Mouse (Mus musculus): ENCODE results near the gene Hcn1. TPM values are rescaled to one million over a fixed set of nuclear protein-coding genes. Genes with fewer than 3 reads are reported as not detected.

Hcn1 gene
- not detected in 2 replicates for total RNA-seq (2012; rRNA removed)
- polyA plus RNA-seq (2012; ENCODE audit: insufficient read depth in 1 of 2, insufficient read length in 2 of 2, low read depth in 1 of 2, low replicate concordance in 2 of 2, missing spikeins in 1 of 2), result not detected

DNA sequence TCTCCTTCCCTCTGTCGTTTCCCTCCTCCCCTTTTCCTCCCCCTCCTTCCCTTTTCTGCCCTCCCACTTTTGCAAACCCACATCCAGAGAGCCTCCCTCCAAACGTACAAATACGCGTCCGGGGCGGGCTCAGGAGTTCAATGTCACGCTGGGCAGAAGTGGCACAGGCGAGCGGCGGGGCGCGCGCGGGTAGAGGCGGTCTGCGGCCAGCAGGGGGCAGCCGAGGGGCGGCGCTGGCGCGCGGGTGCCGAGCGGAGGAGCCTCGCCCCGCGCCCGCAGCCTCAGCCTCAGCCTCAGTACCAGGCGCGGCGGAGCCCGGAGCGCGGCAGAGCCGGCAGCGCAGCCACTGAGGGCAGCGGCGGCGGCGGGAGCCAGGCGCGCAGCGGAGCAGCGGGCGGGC, at the start of gene Hcn1:
TSS of gene Hcn1 (plus strand) at position 140 of the 400 bp plus-strand sequence.
- no peak for DNase-seq (ENCODE audit: low read depth, low spot score)
- Histone ChIP-seq H3K4me1 (ENCODE audit: control insufficient read depth in 1 of 2, insufficient read depth in 2 of 2, low read length in 2 of 2) (no peaks in the 10 kb centered on the region), H3K36me3 (ENCODE audit: control insufficient read depth in 1 of 2, insufficient read depth in 2 of 2, low read length in 2 of 2) (no peaks in the 10 kb centered on the region), H3K79me2 (ENCODE audit: control insufficient read depth, insufficient read depth, low read length, poor library complexity) (no peaks in the 10 kb centered on the region), H3K9me3 (replicated peaks; ENCODE audit: insufficient read depth, low read length) (no peaks in the 10 kb centered on the region), H3K9ac (ENCODE audit: control insufficient read depth, low read depth, low read length, poor library complexity, severe bottlenecking) (no peak within 1 kb of the TSS), H3K27ac (ENCODE audit: control insufficient read depth, low read depth, low read length) (no peak within 1 kb of the TSS), H3K27me3 (ENCODE audit: control insufficient read depth in 1 of 2, insufficient read depth in 2 of 2, low read length in 2 of 2) (no peaks in the 10 kb centered on the region), H3K4me3 (ENCODE audit: control insufficient read depth in 1 of 2, insufficient read depth in 1 of 2, low read depth in 2 of 2, low read length in 2 of 2) (no peak within 1 kb of the TSS)
- TF ChIP-seq KAT2A (conservative IDR thresholded peaks at IDR 0.05; ENCODE audit: low read depth, low read length) (no peak), GATA1 (IDR thresholded peaks at IDR 0.05; ENCODE audit: low read depth, low read length) (no peak), MYC (IDR thresholded peaks at IDR 0.05; ENCODE audit: low read depth, low read length) (no peak)

DNA sequence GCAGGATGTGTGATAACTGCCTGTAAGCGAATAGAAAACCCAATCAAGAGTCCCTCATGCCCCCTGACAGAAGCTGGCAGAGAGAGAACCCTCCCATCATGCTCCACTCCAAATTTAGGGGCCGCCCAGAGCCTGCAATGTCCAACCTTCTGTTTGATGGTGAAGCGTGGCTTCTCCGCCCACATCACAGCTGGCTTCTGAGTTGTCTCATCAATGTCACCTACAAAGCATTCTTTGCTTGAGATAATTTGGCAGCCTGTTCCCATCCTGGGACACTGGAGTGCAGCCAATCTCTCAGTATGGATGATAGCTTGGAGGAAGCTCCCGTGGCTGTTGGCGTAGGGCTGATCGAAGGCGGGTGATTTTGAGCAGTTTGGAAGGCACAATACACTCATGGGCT, 34.9 kb upstream of the Hcn1 start:
- Histone ChIP-seq H3K27me3 (ENCODE audit: control insufficient read depth in 1 of 2, insufficient read depth in 2 of 2, low read length in 2 of 2) (no peaks in the 10 kb centered on the region), H3K9ac (ENCODE audit: control insufficient read depth, low read depth, low read length, poor library complexity, severe bottlenecking) (no peak overlapping the region), H3K4me1 (ENCODE audit: control insufficient read depth in 1 of 2, insufficient read depth in 2 of 2, low read length in 2 of 2) (no peaks in the 10 kb centered on the region), H3K79me2 (ENCODE audit: control insufficient read depth, insufficient read depth, low read length, poor library complexity) (no peaks in the 10 kb centered on the region), H3K9me3 (replicated peaks; ENCODE audit: insufficient read depth, low read length) (no peaks in the 10 kb centered on the region), H3K27ac (ENCODE audit: control insufficient read depth, low read depth, low read length) (no peak overlapping the region), H3K36me3 (ENCODE audit: control insufficient read depth in 1 of 2, insufficient read depth in 2 of 2, low read length in 2 of 2) (no peaks in the 10 kb centered on the region), H3K4me3 (ENCODE audit: control insufficient read depth in 1 of 2, insufficient read depth in 1 of 2, low read depth in 2 of 2, low read length in 2 of 2) (no peak overlapping the region)
- TF ChIP-seq CHD1 (IDR thresholded peaks at IDR 0.05; ENCODE audit: low read depth, low read length) (no peak), MAZ (IDR thresholded peaks at IDR 0.05; ENCODE audit: low read depth, low read length) (no peak), USF1 (IDR thresholded peaks at IDR 0.05; ENCODE audit: low read depth, low read length) (no peak), MAX (IDR thresholded peaks at IDR 0.05; ENCODE audit: low read length) (no peak), TCF12 (IDR thresholded peaks at IDR 0.05; ENCODE audit: low read depth, low read length) (no peak), NRF1 (IDR thresholded peaks at IDR 0.05; ENCODE audit: insufficient read depth, low read depth, low read length, poor library complexity, severe bottlenecking) (no peak), RAD21 (IDR thresholded peaks at IDR 0.05; ENCODE audit: low read depth, low read length) (no peak), ZC3H11A (IDR thresholded peaks at IDR 0.05; ENCODE audit: low read depth, low read length) (no peak), MEF2A (IDR thresholded peaks at IDR 0.05; ENCODE audit: extremely low read depth, insufficient replicate concordance, low read depth, low read length, poor library complexity, severe bottlenecking) (no peak)
- no peak for DNase-seq (ENCODE audit: low read depth, low spot score)

- no peaks in the 10 kb centered on the region for H3K36me3 ChIP-seq (ENCODE audit: control insufficient read depth in 1 of 2, insufficient read depth in 2 of 2, low read length in 2 of 2)
- no peaks in the 10 kb centered on the region for H3K27me3 ChIP-seq (ENCODE audit: control insufficient read depth in 1 of 2, insufficient read depth in 2 of 2, low read length in 2 of 2)
- no peak overlapping the region for H3K9ac ChIP-seq (ENCODE audit: control insufficient read depth, low read depth, low read length, poor library complexity, severe bottlenecking)
- no peak overlapping the region for H3K4me3 ChIP-seq (ENCODE audit: control insufficient read depth in 1 of 2, insufficient read depth in 1 of 2, low read depth in 2 of 2, low read length in 2 of 2)
- no peak for DNase-seq (ENCODE audit: low read depth, low spot score)
- no peaks in the 10 kb centered on the region for H3K9me3 ChIP-seq (replicated peaks; ENCODE audit: insufficient read depth, low read length)
- H3K4me1 ChIP-seq (ENCODE audit: control insufficient read depth in 1 of 2, insufficient read depth in 2 of 2, low read length in 2 of 2), result no peaks in the 10 kb centered on the region
- TF ChIP-seq ZC3H11A (IDR thresholded peaks at IDR 0.05; ENCODE audit: low read depth, low read length), result no peak
- TF ChIP-seq MAFK (IDR thresholded peaks at IDR 0.05; ENCODE audit: borderline replicate concordance, low read depth, low read length), result no peak
- TF ChIP-seq MAZ (IDR thresholded peaks at IDR 0.05; ENCODE audit: low read depth, low read length), result no peak
- no peak for TF ChIP-seq TAL1 (IDR thresholded peaks at IDR 0.05; ENCODE audit: low read length)
- TF ChIP-seq CHD2 (IDR thresholded peaks at IDR 0.05; ENCODE audit: low read length), result no peak
- no peak for TF ChIP-seq GABPA (IDR thresholded peaks at IDR 0.05; ENCODE audit: low read depth, low read length)
- no peak for TF ChIP-seq EP300 (IDR thresholded peaks at IDR 0.05; ENCODE audit: low read depth in 1 of 2, low read length in 2 of 2)
- no peak for TF ChIP-seq NRF1 (IDR thresholded peaks at IDR 0.05; ENCODE audit: insufficient read depth, low read depth, low read length, poor library complexity, severe bottlenecking)
- no peak for TF ChIP-seq JUND (IDR thresholded peaks at IDR 0.05; ENCODE audit: low read depth, low read length)
- TF ChIP-seq ZKSCAN1 (IDR thresholded peaks at IDR 0.05; ENCODE audit: low read depth, low read length), result no peak
- no peak for TF ChIP-seq MEF2A (IDR thresholded peaks at IDR 0.05; ENCODE audit: extremely low read depth, insufficient replicate concordance, low read depth, low read length, poor library complexity, severe bottlenecking)
- no peak for TF ChIP-seq ZNF384 (IDR thresholded peaks at IDR 0.05; ENCODE audit: low read depth, low read length)
- no peak for TF ChIP-seq TCF12 (IDR thresholded peaks at IDR 0.05; ENCODE audit: low read depth, low read length)
- TF ChIP-seq POLR2A (IDR thresholded peaks at IDR 0.05; ENCODE audit: control insufficient read depth in 1 of 2, insufficient read depth in 1 of 2, low read depth in 1 of 2, low read length in 2 of 2, poor library complexity in 1 of 2), result no peak
- TF ChIP-seq ZMIZ1 (IDR thresholded peaks at IDR 0.05; ENCODE audit: low read depth, low read length), result no peak
- TF ChIP-seq RCOR1 (IDR thresholded peaks at IDR 0.05; ENCODE audit: low read depth, low read length), result no peak
- TF ChIP-seq RAD21 (IDR thresholded peaks at IDR 0.05; ENCODE audit: low read depth, low read length), result no peak
- H3K79me2 ChIP-seq (ENCODE audit: control insufficient read depth, insufficient read depth, low read length, poor library complexity), result no peaks in the 10 kb centered on the region
- no peak overlapping the region for H3K27ac ChIP-seq (ENCODE audit: control insufficient read depth, low read depth, low read length)
Measured at GRCm38 (mm10) chr13:117571747-117572146, 30.4 kb upstream of the Hcn1 start.
